Mouse (Mus musculus): ENCODE data around the gene Iqgap1.
A peak's percentile ranks its signal among the peaks of the same experiment; 100 is the strongest.
"Not testable (repeated sequence)": the region's sequence is repeated elsewhere in the genome, so short reads cannot be mapped to it uniquely, and the experiment has no call there.

The Iqgap1 gene

DNA sequence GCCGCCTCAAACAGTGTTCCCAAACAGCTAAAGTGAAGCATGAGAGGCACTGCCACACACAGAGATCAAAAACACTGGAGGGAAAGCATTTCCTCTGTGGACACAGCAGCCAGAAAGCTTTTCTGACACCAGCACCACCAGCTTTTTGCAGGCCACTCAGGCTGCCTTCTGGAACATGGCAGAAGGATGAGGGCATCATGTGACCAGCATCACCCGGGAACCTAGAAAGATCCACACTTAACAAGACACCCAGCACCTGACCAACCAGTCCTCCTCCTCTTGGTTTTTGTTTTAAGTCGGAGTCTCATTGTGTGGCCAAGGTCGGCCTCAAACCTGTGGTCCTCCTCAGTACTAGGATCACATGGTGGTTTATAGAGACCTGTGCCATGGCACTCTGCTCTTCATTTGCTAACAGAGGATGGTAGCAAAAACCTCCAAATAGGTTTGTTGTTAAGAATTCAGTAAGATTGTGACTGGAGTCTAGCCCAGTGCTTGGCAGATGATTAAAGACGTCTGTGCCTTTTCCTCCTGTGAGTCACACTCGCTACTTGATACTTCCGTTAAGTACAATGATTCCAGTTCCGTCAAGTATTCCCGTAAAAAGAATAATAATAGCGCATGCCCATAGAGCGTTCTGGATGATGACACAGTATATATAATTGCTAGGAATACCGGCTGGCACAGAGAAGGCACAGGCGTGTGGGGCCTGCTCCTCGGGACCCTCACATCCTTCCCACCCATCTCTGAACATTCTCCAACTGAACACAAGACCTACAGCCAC is 51.8 kb downstream of the Iqgap1 start:
- no peak for DNase-seq (ENCODE audit: low read depth, low spot score)

GRCm38 (mm10) chr7:80770466-80770865 is 55.3 kb downstream of the Iqgap1 start:
- DNase-seq (ENCODE audit: low read depth, low spot score), result no peak

DNA sequence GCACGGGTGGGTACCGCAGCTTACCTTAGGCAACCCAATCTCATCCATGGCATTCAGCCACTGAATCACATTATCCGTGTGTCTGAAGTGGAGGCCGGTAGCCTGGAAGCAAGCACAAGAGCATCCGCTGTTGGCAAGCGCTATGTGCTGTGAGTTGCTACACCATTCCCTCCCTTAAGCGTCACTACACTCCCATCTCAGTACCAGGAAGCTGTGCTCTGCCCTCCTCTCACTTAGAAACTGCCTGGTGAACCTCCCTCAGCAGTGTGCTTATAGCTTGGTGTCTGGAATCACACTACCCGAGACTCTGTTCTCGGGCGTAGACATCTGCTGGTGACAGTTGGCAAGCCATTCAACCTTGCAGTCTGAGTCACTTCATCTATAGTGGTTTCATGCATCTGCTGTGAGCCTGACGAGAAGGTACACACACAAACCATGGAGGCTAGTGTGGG is 58.9 kb downstream of the Iqgap1 start:
- no peak for DNase-seq (ENCODE audit: low read depth, low spot score)

DNA sequence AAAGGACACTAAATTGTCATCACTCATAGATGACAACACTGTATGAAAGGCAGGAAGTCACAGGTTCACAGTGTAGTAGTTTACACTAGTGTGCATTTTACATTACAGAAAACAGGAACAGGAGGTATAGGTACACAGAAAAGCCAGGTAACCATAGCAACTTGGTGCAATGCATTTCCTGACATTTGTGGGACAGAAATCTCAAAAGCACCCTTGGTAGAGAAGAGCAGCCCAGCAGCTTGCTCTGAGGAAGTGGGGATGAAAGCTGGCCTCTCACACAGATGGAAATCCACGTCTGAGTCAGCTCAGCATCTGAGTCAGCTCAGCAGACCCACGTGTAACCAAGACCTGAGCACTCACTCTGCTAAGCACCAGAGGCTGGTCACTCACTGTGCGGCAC is 59.7 kb downstream of the Iqgap1 start:
- no peak for DNase-seq (ENCODE audit: low read depth, low spot score)

DNA sequence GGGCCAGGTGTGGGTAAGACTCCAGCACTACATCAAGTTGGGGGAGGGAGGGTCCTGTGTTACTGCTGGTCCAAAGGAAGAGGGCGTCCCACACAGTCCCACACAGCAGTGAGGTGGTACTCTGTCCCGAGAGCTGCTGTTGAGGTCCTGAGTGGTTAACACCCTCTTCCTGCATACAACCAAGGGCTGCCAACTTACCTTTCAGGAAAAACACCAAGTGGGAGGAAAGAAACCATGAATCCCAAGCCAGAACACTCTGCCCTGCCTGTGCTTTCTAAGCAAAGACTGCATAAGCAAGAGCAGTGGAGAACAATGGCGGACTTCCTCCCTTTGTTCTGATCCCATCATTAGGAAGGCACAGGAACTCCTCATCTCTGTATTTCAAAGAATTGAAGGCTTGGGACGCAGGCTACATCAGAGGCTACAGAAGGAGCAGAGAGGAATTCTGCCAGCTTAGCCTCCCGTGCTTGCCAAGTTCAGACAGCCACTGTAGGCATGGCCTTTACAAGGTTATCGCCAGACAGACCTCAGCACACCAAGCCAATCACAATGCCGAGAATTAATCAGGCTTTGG is 61.8 kb downstream of the Iqgap1 start:
- DNase-seq (ENCODE audit: low read depth, low spot score), result no peak

DNA sequence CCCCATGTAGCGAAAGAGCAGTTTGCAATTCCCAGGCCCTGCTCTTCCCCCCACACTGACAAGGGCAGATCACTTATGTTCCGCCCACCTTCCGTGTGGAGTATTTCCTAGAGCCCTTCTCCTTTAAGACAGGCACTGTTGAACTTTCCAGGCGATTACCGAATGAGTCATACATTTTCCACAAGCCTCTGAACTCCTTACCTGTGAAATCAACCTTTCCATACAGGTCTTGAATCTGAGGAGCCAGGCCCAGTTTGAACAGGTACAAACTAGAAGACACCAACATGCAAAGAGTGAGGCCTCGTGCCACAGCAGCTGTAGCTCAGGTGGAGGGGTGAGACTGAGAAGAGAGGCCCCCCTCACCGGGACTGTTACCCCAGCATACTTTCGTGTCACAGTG is 63.5 kb downstream of the Iqgap1 start:
- DNase-seq (ENCODE audit: low read depth, low spot score), result no peak

- DNase-seq (ENCODE audit: low read depth, low spot score), result no peak
Observed at GRCm38 (mm10) chr7:80754086-80754485, 71.7 kb downstream of the Iqgap1 start.

DNA sequence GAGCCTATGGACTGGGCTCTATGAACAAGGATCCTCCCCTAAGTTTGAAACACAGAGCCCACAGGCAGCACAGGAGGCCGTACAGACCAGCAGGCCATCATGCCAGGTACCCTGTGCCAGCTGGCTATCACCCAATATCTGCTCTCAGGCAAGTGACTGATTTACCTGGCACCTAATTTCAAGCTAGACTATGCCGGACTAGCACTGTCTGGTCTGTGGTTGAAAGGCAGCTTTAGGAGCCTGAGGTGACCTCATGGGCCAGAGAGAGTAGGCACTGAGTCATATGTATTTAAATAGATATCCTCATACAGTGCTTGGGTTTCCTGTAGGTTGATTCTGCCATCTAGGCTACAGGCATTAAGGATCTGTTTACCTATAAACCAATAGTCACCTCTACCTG is 72.2 kb downstream of the Iqgap1 start:
- DNase-seq (ENCODE audit: low read depth, low spot score), result no peak

GRCm38 (mm10) chr7:80749624-80750023 is 76.2 kb downstream of the Iqgap1 start:
- peak; percentile 32 for DNase-seq (ENCODE audit: low read depth, low spot score)

GRCm38 (mm10) chr7:80749109-80749508 is 76.7 kb downstream of the Iqgap1 start:
- not testable (repeated sequence) for DNase-seq (ENCODE audit: low read depth, low spot score)

DNA sequence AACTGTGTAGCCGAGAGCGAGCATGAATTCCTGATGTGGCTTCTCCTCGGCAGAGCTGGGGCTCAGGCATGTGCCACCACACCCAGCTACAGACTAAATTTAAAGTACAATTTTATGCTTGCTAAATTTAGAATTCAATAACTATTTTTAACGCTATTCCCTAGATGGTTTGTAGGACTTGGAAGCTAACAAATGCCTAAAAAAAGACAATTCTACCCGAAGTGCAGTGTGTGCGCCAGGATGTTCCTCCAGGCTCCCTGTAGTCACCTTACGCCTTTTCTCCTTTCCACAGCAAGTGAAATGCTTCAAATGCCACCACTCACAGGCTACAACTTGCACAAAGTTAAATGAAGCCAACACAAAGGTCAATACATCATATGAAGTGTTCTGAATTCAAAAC is 78.4 kb downstream of the Iqgap1 start:
- no peak for DNase-seq (ENCODE audit: low read depth, low spot score)

DNA sequence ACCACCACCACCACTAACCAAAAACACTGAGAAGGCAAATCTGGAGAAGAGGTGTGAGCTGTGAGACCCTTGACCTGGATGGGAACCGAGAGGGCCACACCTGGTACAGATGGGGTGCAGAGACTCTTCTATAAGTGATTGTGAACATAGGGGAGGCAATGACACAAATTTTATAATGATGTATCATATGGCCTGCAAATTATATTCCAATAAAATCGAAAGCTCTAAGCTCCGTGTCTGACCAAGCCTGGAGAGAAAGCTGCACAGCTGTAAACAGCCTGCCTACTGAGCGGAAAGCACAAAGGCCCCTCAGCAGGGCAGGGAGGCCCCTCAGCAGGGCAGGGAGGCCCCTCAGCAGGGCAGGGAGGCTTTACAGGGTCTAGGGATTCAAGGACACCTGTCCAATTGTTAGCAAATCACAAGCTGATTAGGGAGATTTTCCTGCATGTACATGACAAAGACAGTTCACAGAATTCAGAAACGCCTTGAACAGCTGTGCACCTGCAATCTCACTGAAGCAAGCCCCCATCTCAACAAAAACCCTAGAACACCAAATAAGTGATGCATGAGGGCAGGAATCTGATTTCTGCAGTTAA is 79.5 kb downstream of the Iqgap1 start:
- DNase-seq (ENCODE audit: low read depth, low spot score), result no peak

GRCm38 (mm10) chr7:80745746-80746145 is 80.0 kb downstream of the Iqgap1 start:
- no peak for DNase-seq (ENCODE audit: low read depth, low spot score)

GRCm38 (mm10) chr7:80745250-80745649 is 80.5 kb downstream of the Iqgap1 start:
- no peak for DNase-seq (ENCODE audit: low read depth, low spot score)

DNA sequence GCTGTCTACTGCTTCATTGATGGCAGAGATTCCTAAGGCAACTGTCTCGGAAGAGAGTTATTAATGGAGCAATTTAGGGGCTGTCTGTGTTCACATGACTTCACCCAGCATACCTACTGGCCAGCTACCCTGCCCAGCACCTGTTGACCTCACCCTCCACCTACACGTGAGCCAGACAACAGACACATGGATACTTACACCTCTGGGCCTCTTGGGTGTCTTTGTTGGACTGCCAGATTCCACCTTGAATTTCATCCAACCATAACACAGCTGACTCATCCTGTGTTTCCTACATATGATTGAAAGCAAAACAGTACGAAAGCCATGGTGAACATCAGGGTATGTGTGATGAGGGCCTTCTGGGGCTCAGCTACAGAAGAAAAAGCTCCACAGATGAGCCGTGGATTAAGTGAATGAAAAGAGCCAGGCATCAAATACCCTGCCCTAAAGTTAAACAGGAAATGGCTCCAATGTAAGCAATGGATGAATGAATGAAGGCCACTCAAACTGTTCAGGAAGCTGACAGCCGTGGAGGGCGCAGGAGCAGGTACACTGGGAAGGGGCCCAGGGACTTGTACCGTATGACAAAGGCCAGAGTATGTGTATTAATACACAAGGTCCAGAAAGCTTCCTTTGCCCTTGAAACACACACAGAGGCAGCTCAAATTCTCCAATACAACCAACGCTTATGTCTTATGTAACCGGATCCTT is 81.7 kb downstream of the Iqgap1 start:
- DNase-seq (ENCODE audit: low read depth, low spot score), result no peak

- no peak for DNase-seq (ENCODE audit: low read depth, low spot score)
Observed at GRCm38 (mm10) chr7:80742671-80743070, 83.1 kb downstream of the Iqgap1 start.

GRCm38 (mm10) chr7:80740954-80741353 is 84.8 kb downstream of the Iqgap1 start:
- peak; percentile 66 for DNase-seq (ENCODE audit: low read depth, low spot score)

DNA sequence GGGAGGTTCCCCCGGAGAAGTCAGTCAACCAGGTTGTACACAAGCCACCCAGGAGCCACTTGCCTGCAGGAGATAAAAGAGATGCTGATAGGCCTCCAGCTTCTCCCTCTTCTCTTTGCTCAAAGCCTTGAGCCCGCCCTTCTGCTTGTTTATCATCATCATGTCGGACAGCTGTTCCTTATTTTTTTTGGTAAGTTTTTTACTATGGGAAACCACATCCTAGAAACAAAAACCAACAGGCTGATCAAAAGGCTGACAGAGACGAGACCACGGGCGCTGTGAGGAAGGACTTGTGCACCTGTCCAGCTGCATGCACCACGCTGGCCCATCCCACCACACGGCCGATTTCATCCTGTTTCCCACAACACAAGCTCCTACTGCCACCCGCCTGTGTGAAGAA is 89.6 kb downstream of the Iqgap1 start:
- DNase-seq (ENCODE audit: low read depth, low spot score), result no peak

DNA sequence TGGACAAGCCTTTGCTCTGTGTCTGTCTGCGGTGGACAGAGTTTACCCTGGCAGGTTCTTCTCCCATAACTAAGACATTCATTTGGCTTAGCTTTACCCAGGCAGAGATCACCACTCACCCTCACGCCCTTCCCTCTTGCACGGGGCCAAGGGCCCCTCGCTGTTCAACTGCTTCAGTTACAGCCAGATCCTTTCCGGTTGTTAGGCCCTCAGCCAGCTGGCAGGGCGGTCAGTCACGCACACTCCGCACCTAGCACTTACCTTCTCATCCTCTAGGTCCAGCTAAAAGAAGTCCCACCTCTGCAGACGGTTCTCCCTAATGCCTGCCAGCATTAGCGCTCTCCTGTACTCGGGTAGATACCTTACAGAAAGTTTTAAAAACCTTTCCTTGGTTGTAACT is 92.8 kb downstream of the Iqgap1 start:
- no peak for DNase-seq (ENCODE audit: low read depth, low spot score)

DNA sequence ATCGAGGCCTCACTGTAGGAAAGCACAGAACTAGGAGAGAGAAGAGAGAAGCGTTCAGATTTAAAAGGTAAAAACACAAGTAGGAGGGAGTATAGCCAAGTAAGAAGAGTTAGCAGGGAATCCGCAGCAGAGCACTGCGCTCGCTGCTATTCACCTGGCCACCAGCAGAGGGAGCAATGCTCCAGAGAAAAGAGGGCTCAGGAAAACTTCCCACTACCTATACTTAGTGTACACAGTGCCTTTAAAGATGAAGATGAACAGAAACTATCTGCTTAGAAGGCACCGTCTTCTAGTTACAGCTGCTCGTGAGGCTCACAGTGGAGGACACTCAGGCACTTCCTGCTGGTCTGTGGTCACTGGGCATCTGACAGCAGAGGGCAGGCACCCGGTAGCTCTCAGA is 96.1 kb downstream of the Iqgap1 start:
- DNase-seq (ENCODE audit: low read depth, low spot score), result peak; percentile 57

GRCm38 (mm10) chr7:80721041-80721440 is 104.7 kb downstream of the Iqgap1 start:
- DNase-seq (ENCODE audit: low read depth, low spot score), result no peak

- DNase-seq (ENCODE audit: low read depth, low spot score), result no peak
Observed at GRCm38 (mm10) chr7:80719582-80719981, 106.2 kb downstream of the Iqgap1 start.

Data from retina, postnatal 7 days (tissue).